Mouse (Mus musculus) embryonic facial prominence, embryonic 14.5 days (tissue): ENCODE data around the gene Atp8b2. TPM values are rescaled to one million over a fixed set of nuclear protein-coding genes. Genes with fewer than 3 reads are reported as not detected.

Experiments used
- ATAC-seq: fragments of 200-750 bp; cut with Nextera tagmentation; 2 replicates; pipeline ENCODE4 v1.8.0; 2017; ENCODE audit warnings: low read depth, moderate number of reproducible peaks, moderate TSS enrichment
- DNase-seq: peaks from one replicate; pipeline ENCODE4 v3.0.0-alpha.2; 2015; ENCODE audit warnings: low spot score
- H3K27ac ChIP-seq: fragments of 300-500 bp; sonication (generic); replicated peaks from 2 replicates; pipeline ENCODE4 v1.5.1; 2014; ENCODE audit warnings: low read depth, mild to moderate bottlenecking, low read length, moderate library complexity
- H3K27me3 ChIP-seq: fragments of 300-500 bp; sonication (generic); replicated peaks from 2 replicates; pipeline ENCODE4 v1.6.1; 2014; ENCODE audit warnings: low read length; ENCODE audit not compliant: control insufficient read depth, insufficient read depth
- H3K36me3 ChIP-seq: fragments of 300-500 bp; sonication (generic); 2 replicates; pipeline ENCODE4 v1.6.1; 2014; ENCODE audit warnings: low read length, mixed read lengths; ENCODE audit not compliant: control insufficient read depth, insufficient read depth
- H3K4me1 ChIP-seq: fragments of 300-500 bp; sonication (generic); 2 replicates; pipeline ENCODE4 v1.6.1; 2014; ENCODE audit warnings: antibody characterized with exemption, low read length; ENCODE audit not compliant: control insufficient read depth, insufficient read depth
- H3K4me2 ChIP-seq: fragments of 300-500 bp; sonication (generic); 2 replicates; pipeline ENCODE4 v1.6.1; 2014; ENCODE audit warnings: low read depth, mild to moderate bottlenecking, low read length, moderate library complexity, mixed read lengths
- H3K4me3 ChIP-seq: fragments of 300-500 bp; sonication (generic); 2 replicates; pipeline ENCODE4 v1.5.1; 2014; ENCODE audit warnings: low read depth, mild to moderate bottlenecking, low read length
- H3K9ac ChIP-seq: fragments of 300-500 bp; sonication (generic); 2 replicates; pipeline ENCODE4 v1.6.1; 2014; ENCODE audit warnings: low read depth, mild to moderate bottlenecking, low read length, moderate library complexity, mixed read lengths
- H3K9me3 ChIP-seq: fragments of 300-500 bp; sonication (generic); 2 replicates; pipeline ENCODE4 v1.6.1; 2016; ENCODE audit warnings: low read length; ENCODE audit not compliant: control insufficient read depth
- WGBS: fragments of 180-500 bp; shearing (Covaris S2); extraction: QIAGEN DNeasy Blood & Tissue Kit; methylation state at CpG from one replicate; pipeline ENCODE4 v1.1.7; 2014; 5-methylcytosine and 5-hydroxymethylcytosine counted together
- polyA plus RNA-seq: library from polyadenylated mRNA; unstranded; fragments of >200 nt; fragmentation: Nextera tagmentation; extraction: Ambion mirVana; gene quantifications from 2 replicates; pipeline ENCODE4 v1.2.1, GENCODE M21; 2014

Atp8b2 gene
- polyA plus RNA-seq = 22.5 and 23.8 TPM in 2 replicates

- DNase-seq (peak; percentile 93), ATAC-seq (peak; percentile 68)
- Histone ChIP-seq H3K27me3 (no peaks in the 10 kb centered on the region), H3K9me3 (no peaks in the 10 kb centered on the region), H3K4me1 (peaks cover 33% of the 10 kb centered on the region), H3K4me3 (peak within 1 kb of the TSS; percentile 96), H3K36me3 (peaks cover 22% of the 10 kb centered on the region), H3K4me2 (peak within 1 kb of the TSS; percentile 94), H3K27ac (peak within 1 kb of the TSS; percentile 98), H3K9ac (peak within 1 kb of the TSS; percentile 97)
- WGBS = 1% methylated on average over 15 of the region's 35 CpGs
Measured at GRCm38 (mm10) chr3:89963221-89963763, at the start of gene Atp8b2. Gene Atp8b2, minus strand, starts transcription at chr3:89963508.

GRCm38 (mm10) chr3:90010291-90010690 lies 47.0 kb upstream of the Atp8b2 start:
- DNase-seq = no peak
- no peak for ATAC-seq

GRCm38 (mm10) chr3:90004091-90004796 lies 40.9 kb upstream of the Atp8b2 start:
- H3K36me3 ChIP-seq = peaks cover 93% of the 10 kb centered on the region
- 70% methylated on average over 3 of the region's 3 CpGs for WGBS
- H3K9ac ChIP-seq = no peak overlapping the region
- H3K27ac ChIP-seq = 0 out of 2 replicates have a peak overlapping the region, but pooled peaks have one; percentile 8
- H3K4me2 ChIP-seq = no peak overlapping the region
- no peak for ATAC-seq
- no peaks in the 10 kb centered on the region for H3K9me3 ChIP-seq
- no peaks in the 10 kb centered on the region for H3K27me3 ChIP-seq
- H3K4me1 ChIP-seq = peaks cover 5% of the 10 kb centered on the region; the same call in 1 of the 2 replicates
- H3K4me3 ChIP-seq = no peak overlapping the region
- DNase-seq = no peak

More at GRCm38 (mm10) chr3:90010291-90010690, 47.0 kb upstream of the Atp8b2 start:
- WGBS = 68% methylated on average over 2 of the region's 2 CpGs
- H3K4me2 ChIP-seq = no peak overlapping the region
- H3K36me3 ChIP-seq = peaks cover 100% of the 10 kb centered on the region
- H3K9ac ChIP-seq = no peak overlapping the region
- H3K4me1 ChIP-seq = no peaks in the 10 kb centered on the region
- H3K27me3 ChIP-seq = no peaks in the 10 kb centered on the region
- H3K4me3 ChIP-seq = no peak overlapping the region
- no peak overlapping the region for H3K27ac ChIP-seq
- no peaks in the 10 kb centered on the region for H3K9me3 ChIP-seq

DNA sequence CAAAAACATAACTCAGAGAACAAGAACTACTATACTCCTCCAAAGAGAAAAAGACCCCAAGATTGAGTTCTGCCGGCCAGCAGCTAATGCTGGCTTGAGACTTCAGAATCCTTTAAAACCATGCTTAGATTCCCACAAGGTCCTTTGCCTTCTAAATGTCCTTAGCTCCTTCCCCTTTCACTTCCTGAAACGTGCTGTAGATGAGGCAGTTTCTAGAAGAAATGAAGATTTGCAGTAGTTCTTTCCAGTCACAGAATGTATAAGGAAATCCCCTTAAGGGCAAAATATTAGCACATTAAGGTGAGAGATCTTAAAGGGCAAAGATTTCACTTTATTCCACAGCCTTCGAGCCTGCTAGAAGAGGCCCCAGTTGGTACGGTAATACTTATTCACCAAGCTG lies 36.5 kb upstream of the Atp8b2 start:
- Histone ChIP-seq H3K9me3 (no peaks in the 10 kb centered on the region), H3K36me3 (peaks cover 71% of the 10 kb centered on the region), H3K27me3 (no peaks in the 10 kb centered on the region), H3K4me3 (0 out of 2 replicates have a peak overlapping the region, but pooled peaks have one; percentile 81), H3K4me1 (peaks cover 14% of the 10 kb centered on the region), H3K4me2 (peak overlapping the region; percentile 74), H3K27ac (peak overlapping the region; percentile 96), H3K9ac (peak overlapping the region; percentile 81)
- DNase-seq (no peak), ATAC-seq (no peak)
- WGBS = 79% methylated on average over 4 of the region's 4 CpGs

- DNase-seq = peak; percentile 76
- peak; percentile 67 for ATAC-seq
- peak overlapping the region; percentile 96 for H3K27ac ChIP-seq
- H3K27me3 ChIP-seq = no peaks in the 10 kb centered on the region
- H3K4me3 ChIP-seq = peak overlapping the region; percentile 81
- WGBS = 6% methylated on average over 8 of the region's 8 CpGs
- H3K9me3 ChIP-seq = no peaks in the 10 kb centered on the region
- H3K9ac ChIP-seq = peak overlapping the region; percentile 81
- H3K4me2 ChIP-seq = peak overlapping the region; percentile 74
- H3K36me3 ChIP-seq = peaks cover 70% of the 10 kb centered on the region
- peaks cover 14% of the 10 kb centered on the region for H3K4me1 ChIP-seq
Measured at GRCm38 (mm10) chr3:89999090-89999489, 35.8 kb upstream of the Atp8b2 start.

DNA sequence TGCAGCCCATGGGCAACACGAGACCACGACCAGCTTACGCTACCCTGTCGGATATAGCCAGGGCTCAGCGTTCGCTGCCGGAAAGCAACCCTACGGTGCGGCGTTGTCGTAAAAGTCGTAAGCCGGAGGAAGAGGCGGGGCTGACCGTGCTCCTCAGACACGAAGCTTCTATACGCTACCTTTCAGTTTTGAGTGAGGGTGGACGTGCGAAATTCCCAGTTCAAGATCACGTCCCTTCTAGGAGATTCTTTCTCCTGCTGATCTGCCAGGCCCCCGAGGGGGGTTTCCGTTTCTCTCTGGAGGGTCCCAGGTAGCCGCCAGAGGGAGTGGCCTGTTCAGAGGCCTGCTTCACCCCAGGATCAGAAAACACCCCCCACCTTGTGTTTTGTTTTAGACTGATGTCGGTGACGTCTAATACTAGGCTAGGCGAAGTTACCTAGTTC lies 35.3 kb upstream of the Atp8b2 start, which contains the start of gene Hax1:
Gene Hax1, minus strand, starts transcription at position 169 of the 443 bp plus-strand sequence.
- Histone ChIP-seq H3K4me3 (peak within 1 kb of the TSS; percentile 81), H3K4me1 (peaks cover 14% of the 10 kb centered on the region), H3K27me3 (no peaks in the 10 kb centered on the region), H3K9ac (peak within 1 kb of the TSS; percentile 81), H3K9me3 (no peaks in the 10 kb centered on the region), H3K27ac (peak within 1 kb of the TSS; percentile 96), H3K4me2 (peak within 1 kb of the TSS; percentile 74), H3K36me3 (peaks cover 68% of the 10 kb centered on the region)
- peak; percentile 97 for DNase-seq
- ATAC-seq = peak; percentile 94
- WGBS = 0% methylated on average over 26 of the region's 26 CpGs

GRCm38 (mm10) chr3:89997791-89998495 lies 34.6 kb upstream of the Atp8b2 start:
- WGBS = 4% methylated on average over 20 of the region's 23 CpGs

DNA sequence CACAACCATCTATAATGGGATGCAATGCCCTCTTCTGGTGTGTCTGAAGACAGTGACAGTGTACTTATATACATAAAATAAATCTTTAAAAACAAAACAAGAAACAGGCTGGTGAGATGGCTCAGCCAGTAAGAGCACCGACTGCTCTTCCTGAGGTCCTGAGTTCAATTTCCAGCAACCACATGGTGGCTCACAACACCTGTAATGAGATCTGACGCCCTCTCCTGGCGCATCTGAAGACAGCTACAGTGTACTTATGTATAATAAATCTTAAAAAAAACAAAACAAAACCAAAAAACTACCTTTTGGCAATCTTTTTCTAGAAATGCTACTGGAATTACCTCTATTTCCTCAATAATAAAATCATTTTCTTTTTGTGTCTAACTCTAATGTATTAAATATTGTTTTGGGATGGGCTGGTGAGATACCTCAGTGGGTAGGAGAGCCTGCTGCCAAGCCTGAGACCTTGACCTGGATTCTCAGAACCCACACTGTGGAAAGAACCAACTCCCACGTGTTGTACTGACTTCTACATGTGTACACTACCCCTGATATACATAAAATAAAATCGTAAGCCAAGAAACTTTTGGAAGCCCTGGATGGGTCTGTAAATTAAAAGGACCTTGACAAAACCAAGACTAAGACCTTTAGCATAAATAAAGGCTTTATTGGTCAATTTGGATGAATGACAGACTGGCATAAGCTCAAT lies 31.7 kb upstream of the Atp8b2 start:
- no peaks in the 10 kb centered on the region for H3K9me3 ChIP-seq
- peaks cover 41% of the 10 kb centered on the region for H3K36me3 ChIP-seq
- H3K27me3 ChIP-seq = no peaks in the 10 kb centered on the region
- no peak overlapping the region for H3K9ac ChIP-seq
- no peak overlapping the region for H3K4me2 ChIP-seq
- DNase-seq (no peak), ATAC-seq (no peak)
- WGBS = 94% methylated on average over 5 of the region's 5 CpGs
- no peak overlapping the region for H3K27ac ChIP-seq
- H3K4me3 ChIP-seq = no peak overlapping the region
- peaks cover 14% of the 10 kb centered on the region for H3K4me1 ChIP-seq

More at GRCm38 (mm10) chr3:89997791-89998495, 34.6 kb upstream of the Atp8b2 start:
- Histone ChIP-seq H3K9me3 (no peaks in the 10 kb centered on the region), H3K36me3 (peaks cover 65% of the 10 kb centered on the region), H3K4me1 (peaks cover 14% of the 10 kb centered on the region), H3K27ac (peak overlapping the region; percentile 96), H3K27me3 (no peaks in the 10 kb centered on the region), H3K4me2 (peak overlapping the region; percentile 74), H3K4me3 (peak overlapping the region; percentile 81), H3K9ac (peak overlapping the region; percentile 81)
- ATAC-seq (peak; percentile 32; the same call in 1 of the 2 replicates), DNase-seq (no peak)
